Mouse (Mus musculus): Measurements from ENCODE around the gene Nxpe4.

- no peak for TF ChIP-seq TAL1 (IDR thresholded peaks at IDR 0.05; ENCODE audit: low read length)
- TF ChIP-seq GATA1 (IDR thresholded peaks at IDR 0.05; ENCODE audit: low read length), result no peak
These were observed 137.2 kb downstream of the Nxpe4 start for GRCm38 (mm10) chr9:48298983-48299382.
